Mouse (Mus musculus) retina, embryonic 14.5 days (tissue): ENCODE measurements around the gene Lhfpl2.
A peak's percentile ranks its signal among the peaks of the same experiment; 100 is the strongest.

Experiments used
- DNase-seq: peaks from one replicate; pipeline ENCODE4 v3.0.0-alpha.2; 2015; ENCODE audit warnings: low spot score

The Lhfpl2 gene

GRCm38 (mm10) chr13:94174577-94175279, 117.1 kb downstream of the Lhfpl2 start:
- peak; percentile 54 for DNase-seq

- DNase-seq: no peak
These were observed 117.9 kb downstream of the Lhfpl2 start for GRCm38 (mm10) chr13:94175379-94176050.

DNA sequence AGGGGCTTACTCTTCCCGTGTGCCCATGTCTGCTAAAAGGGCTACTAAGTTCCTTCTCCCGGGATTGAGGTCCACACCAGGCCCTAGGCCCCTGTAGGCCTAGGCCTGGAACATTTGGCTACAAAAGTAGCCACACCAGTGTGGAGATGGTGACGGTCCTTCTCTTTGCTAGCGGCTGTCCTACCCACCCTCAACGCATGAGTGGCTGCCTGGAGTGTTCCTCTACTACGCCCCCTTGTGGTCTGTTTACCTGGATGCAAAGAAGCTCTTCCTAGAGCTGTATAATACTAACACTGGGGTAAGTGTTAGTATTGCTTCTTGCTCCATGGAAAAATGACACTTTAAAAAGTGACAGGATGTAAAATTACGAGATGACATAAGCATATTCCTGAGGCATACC, 119.6 kb downstream of the Lhfpl2 start:
- peak; percentile 76 for DNase-seq

DNA sequence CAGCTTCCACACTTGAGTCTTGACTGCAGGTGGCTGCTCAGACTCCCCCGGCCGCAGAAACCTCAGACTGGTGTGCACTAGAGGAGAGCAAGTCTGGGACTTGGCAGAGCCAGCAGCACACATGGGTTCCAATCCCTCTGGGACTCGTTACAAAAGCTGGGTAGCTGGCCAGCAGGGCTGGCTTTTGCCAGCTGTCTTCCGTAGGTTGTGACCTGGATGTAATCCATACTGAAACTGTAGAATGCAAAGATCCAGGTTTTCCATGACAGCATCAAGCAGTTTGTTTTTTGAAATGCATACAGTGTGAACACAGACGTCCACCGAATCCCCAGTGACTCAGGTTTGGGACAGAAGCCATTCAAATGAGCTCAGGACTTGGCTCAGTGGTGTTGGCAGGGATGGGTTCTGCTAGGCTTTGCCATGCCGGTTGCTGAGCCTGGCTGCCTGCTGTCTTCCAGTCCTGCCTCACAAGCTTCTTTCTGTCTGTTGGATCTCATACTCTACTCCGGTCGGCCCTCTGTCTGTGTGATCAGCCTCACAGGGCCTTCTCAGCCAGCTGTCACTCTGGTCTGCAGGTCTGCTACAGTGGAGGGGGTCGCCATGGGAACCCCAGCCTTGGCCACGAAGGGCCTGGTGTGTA, 120.9 kb downstream of the Lhfpl2 start:
- no peak for DNase-seq

GRCm38 (mm10) chr13:94180477-94181420, 123.2 kb downstream of the Lhfpl2 start:
- DNase-seq: no peak

GRCm38 (mm10) chr13:94182026-94182425, 124.4 kb downstream of the Lhfpl2 start:
- DNase-seq: no peak

- DNase-seq: no peak
These were observed 125.9 kb downstream of the Lhfpl2 start for GRCm38 (mm10) chr13:94183372-94184021.

GRCm38 (mm10) chr13:94184726-94185456, 127.3 kb downstream of the Lhfpl2 start:
- DNase-seq: no peak

- DNase-seq: no peak
These were observed 128.0 kb downstream of the Lhfpl2 start for GRCm38 (mm10) chr13:94185631-94186030.

- DNase-seq: peak; percentile 45
These were observed 130.8 kb downstream of the Lhfpl2 start for GRCm38 (mm10) chr13:94188200-94189086.

DNA sequence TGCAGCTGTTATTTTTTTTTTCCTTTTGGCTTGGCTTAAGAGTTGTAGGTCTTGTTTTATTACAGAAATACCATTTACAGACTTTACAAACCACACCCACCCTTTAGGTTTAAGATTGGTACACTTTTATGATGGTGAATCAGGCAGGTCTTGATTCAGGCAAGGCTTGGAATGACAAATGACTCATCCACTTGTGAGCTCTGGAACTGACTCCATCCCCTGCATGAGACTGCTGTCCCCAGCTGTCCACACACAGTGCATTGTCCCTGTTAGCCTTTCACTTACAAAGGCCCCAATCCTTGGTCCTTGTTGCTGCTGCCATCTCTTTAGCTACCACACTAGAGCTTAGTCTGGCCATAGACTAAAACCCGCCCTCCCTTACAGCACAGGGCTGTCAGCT, 132.8 kb downstream of the Lhfpl2 start:
- no peak for DNase-seq

GRCm38 (mm10) chr13:94193227-94193626, 135.6 kb downstream of the Lhfpl2 start:
- no peak for DNase-seq

GRCm38 (mm10) chr13:94198616-94199015, 141.0 kb downstream of the Lhfpl2 start:
- DNase-seq: no peak

DNA sequence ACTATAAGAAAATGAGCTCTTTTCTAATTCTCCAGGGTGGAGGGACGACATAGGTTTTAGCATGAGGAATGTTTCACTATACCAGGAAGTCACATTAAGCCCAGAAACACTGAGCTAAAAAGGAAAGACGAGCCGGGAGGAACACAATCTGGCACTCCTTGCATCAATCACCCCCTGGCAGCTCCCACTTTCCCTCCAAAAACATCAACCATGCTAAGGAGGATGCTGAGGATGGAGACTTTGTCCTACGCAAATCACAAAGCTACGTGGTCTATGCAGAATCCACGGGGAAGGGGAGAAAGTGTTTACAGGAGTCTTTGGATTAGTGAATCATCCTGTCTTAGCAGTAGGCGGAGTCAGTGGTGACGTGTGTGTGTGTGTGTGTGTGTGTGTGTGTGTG, 142.2 kb downstream of the Lhfpl2 start:
- DNase-seq: no peak

DNA sequence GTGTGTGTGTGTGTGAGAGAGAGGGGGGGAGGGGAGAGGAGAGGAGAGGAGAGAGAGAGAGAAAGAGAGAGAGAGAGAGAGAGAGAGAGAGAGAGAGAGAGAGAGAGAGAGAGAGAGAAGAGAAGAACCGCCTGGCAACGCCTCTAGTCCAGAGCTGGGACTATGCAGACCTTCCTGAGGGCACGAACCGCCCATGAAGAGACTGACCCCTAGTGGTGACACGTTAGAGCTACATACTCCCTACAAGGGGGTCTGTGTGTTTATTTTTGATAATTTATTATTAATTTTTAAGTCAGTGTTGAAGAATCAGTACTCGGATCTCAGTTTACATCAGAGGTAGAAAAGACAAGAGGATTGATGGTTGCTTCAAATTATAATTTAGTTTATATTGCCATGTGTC, 147.6 kb downstream of the Lhfpl2 start:
- DNase-seq: peak; percentile 78

- DNase-seq: no peak
These were observed 150.4 kb downstream of the Lhfpl2 start for GRCm38 (mm10) chr13:94207973-94208372.

GRCm38 (mm10) chr13:94208892-94209291, 151.3 kb downstream of the Lhfpl2 start:
- no peak for DNase-seq

GRCm38 (mm10) chr13:94211236-94212119, 153.9 kb downstream of the Lhfpl2 start:
- DNase-seq: no peak

DNA sequence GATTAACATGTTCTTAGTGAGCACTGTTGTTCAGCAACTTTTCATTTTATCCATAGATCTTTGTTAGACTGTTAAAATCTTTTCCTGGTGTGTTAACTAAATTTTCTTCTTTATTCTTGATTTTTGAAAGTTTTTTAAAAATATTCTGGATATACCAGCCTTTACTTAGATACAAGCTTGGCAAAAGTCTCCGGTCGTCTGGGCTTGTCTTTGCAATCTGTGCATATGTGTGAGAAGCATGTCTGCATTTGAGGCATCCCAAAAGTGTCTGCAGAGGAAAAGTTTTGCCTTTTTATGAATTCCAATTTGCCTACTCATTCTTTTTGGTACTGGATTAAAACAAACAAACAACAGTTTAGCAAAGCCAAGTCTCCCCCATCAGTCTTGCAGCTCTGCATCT, 154.6 kb downstream of the Lhfpl2 start:
- DNase-seq: no peak
